Mouse (Mus musculus) heart, embryonic 14.5 days (tissue): ENCODE data around the gene Gm49361. TPM values are rescaled to one million over a fixed set of nuclear protein-coding genes. Genes with fewer than 3 reads are reported as not detected.
A peak's percentile ranks its signal among the peaks of the same experiment; 100 is the strongest.

ENCODE experiments used
- ATAC-seq: fragments of 200-750 bp; cut with Nextera tagmentation; 2 replicates; pipeline ENCODE4 v1.8.0; 2017; ENCODE audit warnings: low read depth, moderate TSS enrichment; ENCODE audit not compliant: insufficient number of reproducible peaks, insufficient read depth, low FRiP score
- H3K27ac ChIP-seq, 2 experiments: fragments of 200-500 bp in 1 of 2; fragments of 300-500 bp in 1 of 2; sonication (generic) in 1 of 2; replicated peaks in 1 of 2; 2 replicates each; pipeline ENCODE4 v1.5.1; 2012 to 2014; ENCODE audit warnings: low read depth in 2 of 2, low read length in 2 of 2, control low read depth in 1 of 2, mild to moderate bottlenecking in 1 of 2, mixed read lengths in 1 of 2; ENCODE audit not compliant: control insufficient read depth in 1 of 2, insufficient read depth in 1 of 2
- H3K27me3 ChIP-seq: fragments of 300-500 bp; sonication (generic); 2 replicates; pipeline ENCODE4 v1.6.1; 2014; ENCODE audit warnings: mild to moderate bottlenecking, low read length, control low read depth; ENCODE audit not compliant: control insufficient read depth, insufficient read depth
- H3K36me3 ChIP-seq: fragments of 300-500 bp; sonication (generic); 2 replicates; pipeline ENCODE4 v1.6.1; 2014; ENCODE audit warnings: mild to moderate bottlenecking, control low read depth, low read length, mixed read lengths; ENCODE audit not compliant: control insufficient read depth, insufficient read depth
- H3K4me1 ChIP-seq, 2 experiments: fragments of 200-500 bp in 1 of 2; fragments of 300-500 bp in 1 of 2; sonication (generic) in 1 of 2; 2 replicates each; pipeline ENCODE4 v1.6.1; 2012 to 2014; ENCODE audit warnings: low read length in 2 of 2, control low read depth in 1 of 2, mixed read lengths in 1 of 2; ENCODE audit not compliant: control insufficient read depth in 2 of 2, insufficient read depth in 2 of 2
- H3K4me2 ChIP-seq: fragments of 300-500 bp; sonication (generic); 2 replicates; pipeline ENCODE4 v1.6.1; 2014; ENCODE audit warnings: mild to moderate bottlenecking, low read length
- H3K4me3 ChIP-seq, 2 experiments: fragments of 200-500 bp in 1 of 2; fragments of 300-500 bp in 1 of 2; sonication (generic) in 1 of 2; 2 replicates each; pipeline ENCODE4 v1.5.1; 2012 to 2014; ENCODE audit warnings: low read length in 2 of 2, mild to moderate bottlenecking in 2 of 2, control low read depth in 1 of 2, low read depth in 1 of 2, moderate library complexity in 1 of 2; ENCODE audit not compliant: control insufficient read depth in 1 of 2, insufficient read depth in 1 of 2
- H3K9ac ChIP-seq: fragments of 300-500 bp; sonication (generic); 2 replicates; pipeline ENCODE4 v1.6.1; 2014; ENCODE audit warnings: mild to moderate bottlenecking, low read length
- H3K9me3 ChIP-seq: fragments of 300-500 bp; sonication (generic); 2 replicates; pipeline ENCODE4 v1.6.1; 2016; ENCODE audit warnings: low read length, control low read depth; ENCODE audit not compliant: control insufficient read depth
- WGBS: fragments of 180-500 bp; shearing (Covaris S2); extraction: QIAGEN DNeasy Blood & Tissue Kit; methylation state at CpG from one replicate; pipeline ENCODE4 v1.1.7; 2014; 5-methylcytosine and 5-hydroxymethylcytosine counted together
- polyA plus RNA-seq: library from polyadenylated mRNA; unstranded; fragments of >200 nt; fragmentation: Nextera tagmentation; extraction: Ambion mirVana; gene quantifications from 2 replicates; pipeline ENCODE4 v1.2.1, GENCODE M21; 2014

The Gm49361 gene
- polyA plus RNA-seq, 1 experiment from 2014 or later, result not detected

DNA sequence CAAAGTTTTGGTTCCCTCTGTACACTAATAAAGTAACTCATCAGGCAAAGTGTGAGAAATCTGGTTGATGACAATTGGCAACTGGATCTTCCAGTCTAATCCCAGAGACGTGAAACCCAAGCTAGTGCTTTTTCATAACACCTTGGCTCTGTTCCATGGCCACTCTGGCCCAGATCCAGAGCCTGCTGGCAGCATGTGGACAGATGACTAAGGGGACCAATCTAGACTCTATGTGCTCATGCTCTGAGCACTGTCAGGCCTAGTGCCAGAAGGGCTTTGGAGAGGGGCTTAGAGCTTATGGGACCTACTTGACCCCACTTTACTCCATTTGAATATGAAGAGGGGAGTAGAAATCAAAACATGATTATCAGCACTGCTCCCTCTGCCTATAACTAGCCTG lies 138.4 kb downstream of the Gm49361 start:
- Histone ChIP-seq H3K9me3 (no peaks in the 10 kb centered on the region), H3K27ac (peak overlapping the region in 1 of 2 experiments; percentile 51; a peak in 1 of 4 replicates), H3K4me3 (no peak overlapping the region), H3K27me3 (no peaks in the 10 kb centered on the region), H3K4me1 (peaks cover 2 to 17% of the 10 kb centered on the region in 2 experiments), H3K36me3 (peaks cover 23% of the 10 kb centered on the region), H3K4me2 (peak overlapping the region; percentile 26), H3K9ac (no peak overlapping the region)
- WGBS, result 3% methylated on average over 1 of the region's 1 CpGs
- peak; percentile 95 for ATAC-seq

GRCm38 (mm10) chr14:57606663-57607365 lies 139.1 kb downstream of the Gm49361 start:
- WGBS, result 60% methylated on average over 8 of the region's 8 CpGs
- Histone ChIP-seq H3K9me3 (no peaks in the 10 kb centered on the region), H3K9ac (no peak overlapping the region), H3K4me2 (no peak overlapping the region), H3K27me3 (no peaks in the 10 kb centered on the region), H3K4me3 (no peak overlapping the region), H3K27ac (no peak overlapping the region), H3K36me3 (peaks cover 30% of the 10 kb centered on the region), H3K4me1 (peaks cover 2 to 17% of the 10 kb centered on the region in 2 experiments)
- no peak for ATAC-seq

- no peaks in the 10 kb centered on the region for H3K4me1 ChIP-seq
Observed at GRCm38 (mm10) chr14:57593279-57593678, 152.6 kb downstream of the Gm49361 start.

More at GRCm38 (mm10) chr14:57593279-57593678, 152.6 kb downstream of the Gm49361 start:
- H3K4me2 ChIP-seq, result no peak overlapping the region
- H3K4me3 ChIP-seq, result no peak overlapping the region
- WGBS, result 93% methylated on average over 5 of the region's 5 CpGs
- H3K27me3 ChIP-seq, result no peaks in the 10 kb centered on the region
- no peak for ATAC-seq
- no peaks in the 10 kb centered on the region for H3K9me3 ChIP-seq
- no peak overlapping the region for H3K27ac ChIP-seq
- peaks cover 82% of the 10 kb centered on the region for H3K36me3 ChIP-seq
- no peak overlapping the region for H3K9ac ChIP-seq

Other genes with a start within 250 kb of the Gm49361 start
- gene Il17d, start 221.3 kb downstream of the Gm49361 start, polyA plus RNA-seq, result 0.78 and 1.0 TPM in 2 replicates
- 73.8 and 82.0 TPM in 2 replicates for gene Eef1akmt1, start 174.5 kb downstream of the Gm49361 start, polyA plus RNA-seq
- gene Xpo4, start 80.7 kb downstream of the Gm49361 start, polyA plus RNA-seq, result 18.6 and 19.0 TPM in 2 replicates
- 24.9 and 25.9 TPM in 2 replicates for gene Lats2, start 12.3 kb upstream of the Gm49361 start, polyA plus RNA-seq
- gene Sap18, start 52.1 kb upstream of the Gm49361 start, polyA plus RNA-seq, result 22.4 and 23.3 TPM in 2 replicates
- 21.6 and 24.5 TPM in 2 replicates for gene Ska3, start 80.1 kb upstream of the Gm49361 start, polyA plus RNA-seq
- gene Mrpl57, start 80.1 kb upstream of the Gm49361 start, polyA plus RNA-seq, result 148 and 155 TPM in 2 replicates
- 31.3 and 38.0 TPM in 2 replicates for gene Zdhhc20, start 144.2 kb upstream of the Gm49361 start, polyA plus RNA-seq